24 mouse cellular contexts compared by ENCODE assay signal in genomic region chr8:34513459-34514090, GRCm38 (mm10).
"Had no signal": no experiment of that assay in that cellular context is flagged by ENCODE, and none has a peak within 500 bp of the region (broad histone marks: within the 10 kb centered on the region; RNA-seq: fewer than 3 reads in every experiment).

No protein-coding gene starts in this region.

- H3K27me3 ChIP-seq: heart, embryonic 12.5 days; hindbrain, embryonic 13.5 days; hindbrain, embryonic 15.5 days; kidney, embryonic 15.5 days; limb, embryonic 12.5 days; liver, embryonic 13.5 days had no signal

- H3K9ac ChIP-seq: heart, embryonic 12.5 days; hindbrain, embryonic 13.5 days; hindbrain, embryonic 15.5 days; kidney, embryonic 15.5 days; limb, embryonic 12.5 days; liver, embryonic 13.5 days had no signal

- DNase-seq: gastrocnemius, adult 2 months; gastrocnemius, postnatal 10 days; gastrocnemius, postnatal 25 days; heart, adult 18-20 months; heart, postnatal 10 days; kidney, adult 11 months; kidney, adult 2 months; kidney, adult 9 months; kidney, postnatal 10 days; kidney, postnatal 36 days; layer of hippocampus, adult 9-11 months; layer of hippocampus, postnatal 36 days; left cerebral cortex, postnatal 4 days; liver; liver, embryonic 13.5 days had no signal

- H3K4me2 ChIP-seq: heart, embryonic 12.5 days; hindbrain, embryonic 13.5 days; hindbrain, embryonic 15.5 days; kidney, embryonic 15.5 days; limb, embryonic 12.5 days; liver, embryonic 11.5 days; liver, embryonic 13.5 days had no signal

- ATAC-seq: forebrain, embryonic 16.5 days; hindbrain, postnatal 0 days had no signal

- H3K27ac ChIP-seq: gastrocnemius, adult 2 months; heart, embryonic 10.5 days; hindbrain, embryonic 13.5 days; hindbrain, embryonic 15.5 days; hindbrain, postnatal 0 days; kidney, embryonic 15.5 days; limb, embryonic 12.5 days; liver, embryonic 13.5 days had no signal

- H3K36me3 ChIP-seq: heart, embryonic 10.5 days; heart, embryonic 12.5 days; hindbrain, embryonic 13.5 days; hindbrain, embryonic 15.5 days; kidney, embryonic 15.5 days; limb, embryonic 12.5 days; liver, embryonic 13.5 days had no signal

- H3K9me3 ChIP-seq: heart, embryonic 10.5 days; hindbrain, embryonic 15.5 days; liver, embryonic 13.5 days had no signal

- H3K4me3 ChIP-seq: gastrocnemius, adult 2 months; heart, embryonic 10.5 days; heart, embryonic 12.5 days; hindbrain, embryonic 13.5 days; hindbrain, embryonic 15.5 days; kidney, embryonic 15.5 days; limb, embryonic 12.5 days; liver, embryonic 13.5 days had no signal

- H3K4me1 ChIP-seq: heart, embryonic 10.5 days; heart, embryonic 12.5 days; hindbrain, embryonic 13.5 days; hindbrain, embryonic 15.5 days; kidney, embryonic 15.5 days; liver, embryonic 13.5 days had no signal
